Mouse (Mus musculus) c-Kit-positive CD71-positive TER-119-negative erythroid progenitor cells, embryonic 14.5 days (primary cell): Measurements from ENCODE around the gene Leng9.

Experiments used
- DNase-seq: peaks from one replicate; pipeline ENCODE4 v3.0.0-alpha.2; 2013; ENCODE audit warnings: low read depth

Gene Leng9

GRCm38 (mm10) chr7:4124315-4124759, 25.8 kb downstream of the Leng9 start:
- DNase-seq = no peak

DNA sequence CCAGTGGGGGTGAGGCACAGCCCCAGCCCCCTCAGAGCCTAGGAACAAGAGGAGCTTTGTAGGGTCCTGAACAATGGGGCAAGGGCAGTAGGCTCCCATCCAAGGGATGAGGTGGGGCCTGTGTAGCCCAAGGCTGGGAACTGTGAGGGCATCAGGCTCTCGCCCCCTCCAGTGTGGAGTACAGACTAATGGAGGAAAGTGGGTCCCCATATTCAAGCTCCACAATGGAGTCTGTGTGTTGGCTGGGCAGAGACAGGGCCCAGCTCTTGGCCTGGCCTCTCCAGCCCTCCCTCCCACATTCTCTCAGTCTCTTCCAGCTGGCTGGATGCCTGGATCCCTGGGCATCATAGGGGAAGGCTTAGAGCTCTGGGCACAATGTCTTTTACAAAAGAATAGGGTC, 26.4 kb downstream of the Leng9 start:
- DNase-seq = no peak

- no peak for DNase-seq
These were observed 27.4 kb downstream of the Leng9 start for GRCm38 (mm10) chr7:4122783-4123182.

- DNase-seq = no peak
These were observed 28.0 kb downstream of the Leng9 start for GRCm38 (mm10) chr7:4122076-4122768.

GRCm38 (mm10) chr7:4119976-4120921, 29.9 kb downstream of the Leng9 start:
- no peak for DNase-seq

DNA sequence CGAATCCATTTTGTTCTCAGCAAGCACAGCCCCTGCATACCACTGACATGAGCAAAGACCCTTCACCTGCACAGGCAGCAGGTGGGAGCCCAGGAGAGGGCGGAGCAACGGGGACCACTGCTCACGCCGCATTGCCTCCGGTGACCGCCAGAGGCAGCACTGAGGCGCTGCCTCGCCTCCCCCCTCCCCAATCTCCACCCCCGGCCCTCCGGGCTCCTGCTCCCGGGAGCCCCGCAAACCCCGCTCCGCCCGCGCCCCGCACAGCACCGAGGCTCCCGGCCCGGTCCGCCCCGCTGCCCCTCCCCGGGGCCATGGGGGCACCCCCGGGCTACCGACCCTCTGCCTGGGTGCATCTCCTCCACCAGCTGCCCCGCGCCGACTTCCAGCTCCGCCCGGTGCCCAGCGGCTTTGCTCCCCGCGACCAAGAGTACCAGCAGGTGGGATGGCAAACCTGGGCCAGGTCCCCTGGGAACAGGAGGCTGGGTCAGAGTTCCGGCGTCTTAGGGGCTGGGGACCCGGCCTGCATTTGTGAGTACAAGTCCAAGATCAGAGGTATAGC, 30.8 kb downstream of the Leng9 start, which contains the start of gene Ttyh1:
Gene Ttyh1, plus strand, starts transcription at position 65 of the 559 bp plus-strand sequence.
- DNase-seq = no peak

DNA sequence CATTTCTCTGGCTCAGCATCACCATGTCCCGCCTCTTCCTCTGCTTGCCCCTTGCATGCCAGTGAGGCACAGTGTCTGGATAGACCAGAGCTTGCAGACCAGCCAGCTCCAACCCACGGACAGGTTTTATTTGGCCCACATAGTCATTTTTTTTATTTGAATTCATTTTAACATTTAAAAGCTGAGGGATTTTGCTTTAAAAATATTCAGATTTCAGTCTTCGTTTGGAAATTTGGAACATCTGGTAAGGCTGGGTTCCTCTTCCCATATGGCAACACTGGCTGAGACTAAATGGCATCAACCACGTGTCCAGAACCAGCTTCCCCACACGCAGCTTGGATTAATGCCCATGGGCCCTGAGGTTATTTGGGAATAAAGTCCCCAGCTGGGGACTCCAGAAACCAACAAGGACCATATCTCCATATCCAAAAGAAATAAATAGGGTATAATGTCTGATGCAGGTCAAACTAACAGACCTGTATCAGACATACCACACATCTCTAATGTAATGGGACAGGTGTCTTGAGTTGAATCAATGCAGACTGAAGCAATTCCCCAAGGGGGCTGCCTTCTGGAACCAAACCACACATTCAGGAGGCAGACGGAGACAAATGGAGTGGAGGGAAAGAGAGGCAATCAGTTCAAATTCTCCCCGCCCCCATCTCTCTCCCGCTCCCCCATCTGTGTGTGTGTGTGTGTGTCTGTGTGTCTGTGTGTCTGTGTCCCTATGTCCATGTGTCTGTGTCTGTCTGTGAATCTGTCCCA, 32.9 kb downstream of the Leng9 start:
- DNase-seq = no peak

DNA sequence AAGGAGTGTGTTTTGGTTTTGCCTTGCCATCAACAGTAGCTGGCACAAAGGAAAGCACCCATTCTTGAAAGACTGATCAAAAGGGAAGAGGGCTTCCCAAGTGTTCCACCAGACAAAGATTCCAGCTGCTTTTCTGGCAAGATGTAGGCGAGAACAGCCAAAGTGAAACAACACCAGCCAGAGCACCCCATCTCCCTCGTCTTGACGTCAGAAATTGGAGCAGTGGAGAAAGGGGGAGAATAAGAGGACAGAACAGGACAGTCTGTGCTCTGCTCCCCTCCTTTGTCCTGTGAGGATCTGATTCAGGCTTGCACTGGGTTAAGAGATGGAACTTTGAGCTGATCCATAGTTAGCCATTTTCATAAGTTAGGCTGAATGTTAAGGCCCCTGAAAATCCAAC, 38.4 kb downstream of the Leng9 start:
- DNase-seq = no peak

DNA sequence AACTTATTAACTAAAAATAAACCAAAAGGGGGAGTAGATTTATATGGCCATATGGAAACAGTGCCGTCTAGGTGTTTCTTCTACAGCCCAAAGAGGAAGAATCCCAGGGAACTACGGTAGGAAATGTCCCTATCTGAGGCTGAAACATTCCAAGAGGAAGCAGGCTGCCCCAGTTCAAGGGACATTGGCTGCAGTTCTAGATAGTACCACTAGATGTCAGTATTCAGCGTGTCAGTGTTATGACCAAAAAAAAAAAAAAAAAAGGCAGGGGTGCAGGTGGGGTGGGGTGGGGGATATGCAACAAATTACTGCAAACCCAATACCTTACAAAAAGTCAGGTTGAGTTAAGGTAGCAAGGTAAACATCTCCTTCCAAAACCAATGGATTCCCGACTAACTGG, 46.8 kb downstream of the Leng9 start:
- DNase-seq = peak; percentile 40

GRCm38 (mm10) chr7:4101144-4101543, 49.0 kb downstream of the Leng9 start:
- DNase-seq = no peak

GRCm38 (mm10) chr7:4098832-4099231, 51.3 kb downstream of the Leng9 start:
- no peak for DNase-seq

- no peak for DNase-seq
These were observed 51.9 kb downstream of the Leng9 start for GRCm38 (mm10) chr7:4098301-4098700.
